Mouse (Mus musculus): ENCODE measurements around the gene Olfr105-ps. TPM values are rescaled to one million over a fixed set of nuclear protein-coding genes. Genes with fewer than 3 reads are reported as not detected.

The Olfr105-ps gene
- not detected in 2 replicates for total RNA-seq (2021)
- long read RNA-seq, experiment 1, result 0 reads
- long read RNA-seq, experiment 2, result 0 reads

DNA sequence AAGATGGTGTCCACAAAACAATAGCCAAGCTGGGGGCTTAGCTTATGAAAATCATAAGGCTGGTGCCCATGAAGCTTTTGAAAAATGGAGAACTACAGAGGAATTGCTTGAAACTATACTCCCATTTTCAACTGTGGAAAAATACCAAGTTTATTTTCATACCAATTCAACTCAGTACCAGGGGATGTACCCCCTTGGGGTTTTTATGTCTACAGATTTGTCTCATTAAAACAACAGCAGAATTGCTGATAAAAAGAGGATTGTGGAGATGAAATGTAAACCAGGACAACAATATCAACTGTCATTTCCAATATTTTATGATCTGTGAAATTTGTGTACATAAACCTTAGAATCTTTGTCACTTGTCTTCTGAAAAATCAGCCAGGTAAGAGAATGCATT is at the start of gene Olfr105-ps:
Gene Olfr105-ps (plus strand): TSS at position 301 of the 400 bp plus-strand sequence.
- DNase-seq, result no peak

GRCm38 (mm10) chr17:37339598-37339997 is 39.2 kb upstream of the Olfr105-ps start, which contains the start of gene Olfr103:
Gene Olfr103 (minus strand): TSS chr17:37339698.
- DNase-seq, result no peak

- no peak for DNase-seq
Observed at GRCm38 (mm10) chr17:37359282-37359681, 19.6 kb upstream of the Olfr105-ps start, which contains the start of gene Olfr104-ps. Gene Olfr104-ps (plus strand): TSS chr17:37359582.

DNA sequence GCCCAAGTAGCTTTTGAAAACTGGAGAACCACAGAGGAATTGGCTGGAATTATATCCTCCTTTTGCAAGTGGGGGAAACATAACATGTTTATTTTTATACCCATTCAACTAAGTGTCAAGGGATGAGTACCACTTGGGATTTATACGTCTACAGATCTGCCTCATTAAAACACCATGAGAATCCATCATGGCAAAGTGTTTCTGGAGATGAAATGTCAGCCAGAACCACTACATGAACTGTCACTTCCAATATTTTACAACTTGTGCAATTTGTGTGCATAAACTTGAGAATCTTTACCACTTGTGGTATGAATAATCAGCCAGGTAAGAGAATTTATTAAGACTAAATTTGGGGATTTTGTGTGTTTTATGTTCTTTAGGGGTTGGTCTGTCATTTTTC is 11.3 kb downstream of the Olfr105-ps start, which contains the start of gene Olfr106-ps:
Gene Olfr106-ps (plus strand): TSS at position 301 of the 400 bp plus-strand sequence.
- DNase-seq, result no peak

GRCm38 (mm10) chr17:37398926-37399325 is 20.1 kb downstream of the Olfr105-ps start, which contains the start of gene Olfr107:
Gene Olfr107 (plus strand): TSS chr17:37399226.
- DNase-seq, result no peak

DNA sequence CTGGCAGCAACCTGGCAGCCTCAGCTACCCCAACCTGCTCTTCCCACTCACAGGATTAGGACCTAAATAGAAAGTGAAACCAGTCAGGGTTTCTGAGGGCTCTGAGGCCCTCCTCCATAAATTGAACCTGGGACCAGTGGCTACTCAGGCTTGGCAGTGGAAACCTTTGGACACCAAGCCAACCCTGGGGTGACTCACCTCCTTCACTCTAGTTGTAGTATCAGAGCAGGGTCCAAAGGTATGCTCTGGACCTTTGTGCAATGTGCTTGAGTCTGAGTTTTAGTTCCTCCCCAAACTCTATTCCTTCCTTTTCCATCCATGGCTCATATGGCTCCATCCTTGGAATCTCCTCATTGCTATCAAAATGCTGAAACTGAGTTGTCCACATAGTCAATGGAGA is 34.5 kb downstream of the Olfr105-ps start:
- DNase-seq, result no peak

Other genes starting within 250 kb of the Olfr105-ps start
- gene Olfr93, start 217.5 kb upstream of the Olfr105-ps start, total RNA-seq (2021), result not detected in 2 replicates
- gene Ubd, start 185.1 kb upstream of the Olfr105-ps start, total RNA-seq (2021), result 3.4 TPM in 1 of 2 replicates, not detected in the other
- not detected in 2 replicates for gene Olfr94, start 178.0 kb upstream of the Olfr105-ps start, total RNA-seq (2021)
- not detected in 2 replicates for gene Olfr95, start 165.9 kb upstream of the Olfr105-ps start, total RNA-seq (2021)
- gene Olfr96, start 158.9 kb upstream of the Olfr105-ps start, total RNA-seq (2021), result not detected in 2 replicates
- not detected in 2 replicates for gene Olfr97, start 141.7 kb upstream of the Olfr105-ps start, total RNA-seq (2021)
- not detected in 2 replicates for gene Olfr98, start 115.3 kb upstream of the Olfr105-ps start, total RNA-seq (2021)
- gene H2-M3, start 108.8 kb upstream of the Olfr105-ps start, total RNA-seq (2021), result 3.3 and 5.9 TPM in 2 replicates
- gene Olfr99, start 95.6 kb upstream of the Olfr105-ps start, total RNA-seq (2021), result not detected in 2 replicates
- not detected in 2 replicates for gene Olfr101, start 74.7 kb upstream of the Olfr105-ps start, total RNA-seq (2021)
- not detected in 2 replicates for gene Olfr102, start 62.0 kb upstream of the Olfr105-ps start, total RNA-seq (2021)
- not detected in 2 replicates for gene Olfr103, start 39.3 kb upstream of the Olfr105-ps start, total RNA-seq (2021)
- not detected in 2 replicates for gene Olfr104-ps, start 19.5 kb upstream of the Olfr105-ps start, total RNA-seq (2021)
- not detected in 2 replicates for gene Olfr106-ps, start 11.4 kb downstream of the Olfr105-ps start, total RNA-seq (2021)
- gene Olfr107, start 20.2 kb downstream of the Olfr105-ps start, total RNA-seq (2021), result not detected in 2 replicates
- not detected in 2 replicates for gene Olfr108, start 66.4 kb downstream of the Olfr105-ps start, total RNA-seq (2021)
- gene Olfr109, start 79.9 kb downstream of the Olfr105-ps start, total RNA-seq (2021), result not detected in 2 replicates
- gene H2-M2, start 104.5 kb downstream of the Olfr105-ps start, total RNA-seq (2021), result 2.0 TPM in 1 of 2 replicates, not detected in the other
- gene Olfr110, start 113.4 kb downstream of the Olfr105-ps start, total RNA-seq (2021), result not detected in 2 replicates
- gene Olfr111, start 129.0 kb downstream of the Olfr105-ps start, total RNA-seq (2021), result not detected in 2 replicates
- not detected in 2 replicates for gene Olfr112, start 190.4 kb downstream of the Olfr105-ps start, total RNA-seq (2021)
- gene Olfr113, start 198.6 kb downstream of the Olfr105-ps start, total RNA-seq (2021), result not detected in 2 replicates
- gene Olfr114, start 213.7 kb downstream of the Olfr105-ps start, total RNA-seq (2021), result not detected in 2 replicates
- not detected in 2 replicates for gene Olfr115, start 248.1 kb downstream of the Olfr105-ps start, total RNA-seq (2021)
- gene Olfr116, start 248.2 kb downstream of the Olfr105-ps start, total RNA-seq (2021), result not detected in 2 replicates

All from adrenal gland, postnatal 14 days (tissue).